Mouse (Mus musculus) cerebellum, postnatal 10 days (tissue): ENCODE data around the gene Crim1.

ENCODE experiments used
- DNase-seq, 2 experiments: peaks; one replicate each; pipeline ENCODE4 v3.0.0; 2021; ENCODE audit warnings: mixed read lengths in 2 of 2

Crim1 gene

DNA sequence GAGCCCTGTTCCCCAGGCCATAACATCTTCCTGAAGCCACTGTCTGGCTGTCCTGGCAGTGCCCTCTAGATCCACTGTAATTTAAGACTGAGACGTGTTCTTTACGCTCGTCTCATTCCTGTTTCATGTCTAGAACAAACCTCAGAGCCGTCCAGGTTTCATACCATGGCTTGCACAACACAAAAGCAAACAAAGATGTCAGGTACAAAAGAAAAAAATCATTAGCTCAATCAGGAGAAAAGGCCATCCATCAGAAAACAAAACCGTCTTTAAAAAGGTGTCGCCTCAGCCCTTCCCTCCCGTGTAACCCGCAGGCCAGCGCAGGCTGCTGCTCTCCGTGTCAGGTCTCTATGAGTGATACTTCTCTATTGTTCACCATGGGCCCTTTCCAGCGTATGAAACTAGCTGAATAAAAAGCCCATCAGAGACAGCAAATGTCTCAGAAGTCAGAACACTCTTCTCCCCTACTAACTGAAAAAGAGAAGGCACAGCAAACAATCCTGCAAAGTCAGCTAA, 179.7 kb downstream of the Crim1 start:
- DNase-seq, result no peak

DNA sequence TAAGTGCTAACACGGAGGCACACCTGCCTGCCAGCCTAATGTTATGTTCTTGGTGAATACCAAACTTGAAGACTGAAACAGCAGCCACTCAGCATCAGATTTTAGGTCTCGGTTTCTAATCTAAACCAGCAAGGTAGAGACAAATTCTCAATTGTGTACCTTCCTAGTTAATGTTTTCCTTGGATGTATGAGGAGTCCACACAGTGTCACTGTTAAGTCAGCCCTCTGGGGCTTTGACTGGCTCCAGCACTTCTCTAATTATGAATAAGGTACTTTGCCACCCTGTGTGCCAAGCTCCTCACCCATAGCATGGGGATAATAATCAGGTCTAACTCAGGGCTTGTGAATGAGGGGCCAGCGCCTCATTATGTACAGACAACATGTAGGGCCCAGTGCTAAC, 182.3 kb downstream of the Crim1 start:
- no peak for DNase-seq

DNA sequence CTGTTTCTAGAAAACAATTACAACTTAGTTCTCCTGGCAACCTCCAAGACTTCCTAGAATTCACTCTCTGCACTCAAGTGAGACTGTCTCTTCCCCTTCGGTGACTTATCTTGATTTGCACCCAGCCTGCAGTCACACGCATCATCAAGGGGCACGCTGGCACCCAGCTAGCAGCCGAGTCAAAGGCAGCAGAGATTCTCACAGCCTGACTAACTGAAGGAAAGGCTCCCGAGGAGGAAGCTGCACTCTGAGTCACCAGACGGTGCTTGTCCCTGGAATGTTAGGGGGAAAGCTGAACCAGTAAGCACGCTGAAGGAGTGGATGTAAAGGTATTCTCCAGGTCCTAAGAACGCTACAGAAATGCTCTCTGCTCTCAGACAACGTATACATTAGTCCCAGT, 187.6 kb downstream of the Crim1 start:
- DNase-seq, result no peak

DNA sequence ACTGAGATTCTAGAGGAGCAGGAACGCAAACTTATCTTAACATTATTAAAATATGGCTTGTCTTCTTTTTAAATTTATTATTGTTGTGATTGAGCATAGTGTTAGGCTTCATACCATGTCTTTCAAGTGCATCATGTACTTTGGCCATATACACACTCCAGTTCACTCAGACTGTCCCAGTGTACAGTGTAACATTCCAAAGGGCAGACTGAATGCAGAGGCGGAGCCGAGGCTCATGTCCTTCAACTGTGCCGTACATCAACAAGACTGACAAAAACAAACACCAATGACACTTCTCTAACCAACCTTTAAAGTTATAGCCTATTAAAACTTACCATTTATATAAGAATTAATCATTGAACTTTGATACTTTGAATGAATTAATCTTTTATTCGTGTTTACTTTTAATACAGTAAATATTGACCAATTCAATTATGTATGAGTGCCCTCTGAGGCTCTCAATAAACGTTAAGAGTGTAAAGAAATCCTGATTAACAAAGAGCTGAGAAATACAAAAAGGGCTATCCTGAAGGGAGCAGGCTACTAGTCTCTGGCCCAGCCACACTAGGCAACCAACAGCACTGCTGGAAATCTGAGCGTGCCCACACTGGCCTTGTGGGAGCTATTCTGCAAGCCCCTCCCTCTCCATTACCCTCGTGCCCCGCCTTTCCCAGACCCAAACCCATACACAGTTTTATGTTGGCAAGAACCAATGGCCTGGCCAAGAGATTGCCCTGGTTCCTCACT, 188.2 kb downstream of the Crim1 start:
- DNase-seq, result no peak

DNA sequence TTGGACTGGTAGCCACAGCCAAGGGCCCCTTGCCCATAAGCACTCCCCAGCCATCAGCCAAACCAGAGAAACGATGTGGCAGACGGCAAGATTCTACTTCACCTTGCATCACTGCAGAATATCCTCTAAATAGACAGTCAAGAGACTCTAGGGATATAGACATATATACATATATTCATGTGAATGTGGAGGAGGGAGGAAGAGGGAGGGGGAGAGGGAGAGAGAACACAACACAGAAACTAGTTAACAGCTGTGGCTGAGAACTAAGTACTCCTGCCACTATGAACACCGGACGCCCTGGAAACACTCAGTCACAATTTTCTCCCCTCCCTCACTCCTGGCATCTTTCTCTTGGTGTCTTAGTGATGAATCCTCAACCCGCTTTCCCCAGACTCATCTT, 189.5 kb downstream of the Crim1 start:
- DNase-seq, result no peak

DNA sequence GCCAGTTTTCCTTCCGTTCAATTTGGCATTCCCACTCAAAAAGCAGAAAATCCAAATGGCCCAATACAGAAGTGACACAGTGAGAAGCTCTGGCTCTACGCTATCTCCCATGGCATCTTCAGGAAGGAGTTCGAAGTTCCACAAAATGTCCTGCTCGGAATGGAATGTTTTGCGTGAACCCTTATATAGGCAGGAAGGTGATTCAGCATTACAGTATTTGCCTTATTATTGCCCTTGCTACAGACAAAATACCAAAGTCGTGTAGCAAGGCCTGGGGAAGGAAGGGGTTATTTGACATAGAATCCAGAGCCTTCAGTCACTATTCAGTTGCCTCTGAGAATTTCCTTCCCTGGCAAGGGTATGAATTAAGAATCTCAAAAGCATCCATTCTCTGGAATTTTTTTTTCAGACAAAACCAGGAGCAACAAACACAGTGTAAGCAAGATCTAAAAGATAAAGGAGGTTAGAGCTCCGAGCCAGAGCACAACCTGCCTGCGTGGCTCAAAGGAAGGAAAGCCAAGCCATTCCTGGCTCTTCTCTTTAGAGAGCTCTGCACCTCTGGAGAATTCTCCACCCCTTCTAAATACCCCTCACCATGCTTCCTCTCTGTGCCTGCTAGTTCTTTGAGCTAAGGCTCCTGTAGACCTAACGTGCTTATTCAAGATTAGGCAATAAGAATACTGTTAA, 192.5 kb downstream of the Crim1 start:
- DNase-seq, result no peak

DNA sequence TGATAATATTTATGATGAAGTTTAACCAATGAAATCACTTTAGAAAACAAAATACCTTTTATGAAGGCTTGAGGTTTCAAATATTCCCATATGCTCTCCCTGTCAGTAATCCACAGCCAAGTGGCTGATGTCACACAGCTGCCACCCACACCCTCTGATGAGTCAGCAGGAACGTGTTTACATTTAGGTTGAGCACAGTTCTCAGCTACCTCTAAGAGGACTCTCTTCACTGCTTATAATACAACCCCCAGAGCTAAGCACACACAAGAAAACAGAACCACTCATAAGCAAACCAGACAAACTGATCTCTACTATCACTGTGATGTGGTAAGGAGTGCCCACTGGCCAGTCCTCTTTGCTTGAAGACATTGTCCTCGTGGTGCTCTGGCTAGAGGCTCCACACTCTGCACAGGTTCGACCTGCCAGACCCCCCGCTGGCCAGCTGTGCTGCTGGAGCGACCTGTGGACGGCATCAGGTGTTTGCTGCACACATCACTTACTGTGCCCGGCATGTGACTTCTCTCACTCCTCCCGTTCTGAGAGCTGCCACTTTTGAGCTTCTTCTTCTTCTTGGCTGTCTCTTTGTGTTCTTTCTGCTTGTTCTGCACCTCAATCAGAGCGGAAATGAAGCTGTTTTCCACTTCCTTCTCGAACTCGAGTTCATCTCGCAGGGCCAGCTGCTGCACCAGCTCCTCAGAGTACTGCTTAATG, 200.2 kb downstream of the Crim1 start:
- DNase-seq, result no peak

DNA sequence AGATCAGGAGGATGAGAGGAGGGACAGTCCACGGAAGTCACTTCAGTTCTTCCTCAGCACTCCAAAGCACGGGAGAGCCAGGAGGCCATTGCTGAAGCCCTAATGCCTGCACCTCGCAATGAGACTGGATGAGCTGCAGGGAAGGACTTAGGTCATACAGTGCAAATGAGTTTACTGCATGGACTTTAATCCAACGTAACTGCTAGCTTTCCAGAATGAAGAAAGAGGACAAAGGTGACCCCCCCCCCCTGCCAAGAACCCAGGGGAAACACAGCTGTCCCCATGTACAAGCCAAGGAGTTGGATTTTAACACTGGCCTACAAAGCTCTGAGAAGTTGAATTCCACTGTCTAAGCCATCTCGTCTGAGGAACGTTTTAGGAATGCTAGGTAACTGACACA, 201.3 kb downstream of the Crim1 start:
- no peak for DNase-seq

DNA sequence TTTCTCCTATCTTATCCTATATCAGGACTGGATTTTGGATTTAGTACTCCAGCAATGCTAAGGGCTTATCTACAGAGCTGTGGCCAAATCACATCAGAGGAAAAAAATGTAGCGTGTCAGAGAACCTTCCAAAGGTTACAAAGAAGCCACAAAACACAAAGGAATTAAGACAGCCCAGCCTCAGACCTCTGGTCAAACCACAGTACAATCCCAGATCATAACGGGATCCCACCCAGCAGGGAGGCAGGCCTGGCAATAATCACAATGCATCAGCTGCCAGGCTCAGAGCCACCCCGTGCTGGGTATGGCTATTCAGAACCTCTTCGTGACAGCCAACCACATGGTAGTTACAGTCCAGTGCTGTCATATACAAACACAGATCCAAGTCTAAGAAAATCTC, 201.7 kb downstream of the Crim1 start:
- peak; percentile 79 to 89 for DNase-seq

DNA sequence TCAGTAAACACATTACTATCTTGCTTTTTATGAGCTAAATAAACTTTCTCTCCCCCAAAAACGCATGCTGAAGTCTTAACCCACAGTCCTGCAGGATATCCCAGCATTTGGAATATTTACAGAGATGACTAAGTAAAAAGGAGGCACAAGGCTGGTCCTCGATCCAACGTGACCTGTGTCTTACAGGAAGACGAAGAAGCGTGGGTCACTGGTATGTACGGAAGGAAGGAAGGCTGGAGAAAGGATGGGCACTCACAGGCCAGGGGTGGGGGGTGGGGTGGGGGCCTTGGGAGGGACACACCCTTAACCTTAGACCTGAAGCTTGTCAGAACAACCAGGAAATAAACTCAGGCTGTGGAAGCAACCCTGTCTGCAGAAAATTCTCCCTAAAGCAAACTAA, 202.1 kb downstream of the Crim1 start:
- no peak for DNase-seq

DNA sequence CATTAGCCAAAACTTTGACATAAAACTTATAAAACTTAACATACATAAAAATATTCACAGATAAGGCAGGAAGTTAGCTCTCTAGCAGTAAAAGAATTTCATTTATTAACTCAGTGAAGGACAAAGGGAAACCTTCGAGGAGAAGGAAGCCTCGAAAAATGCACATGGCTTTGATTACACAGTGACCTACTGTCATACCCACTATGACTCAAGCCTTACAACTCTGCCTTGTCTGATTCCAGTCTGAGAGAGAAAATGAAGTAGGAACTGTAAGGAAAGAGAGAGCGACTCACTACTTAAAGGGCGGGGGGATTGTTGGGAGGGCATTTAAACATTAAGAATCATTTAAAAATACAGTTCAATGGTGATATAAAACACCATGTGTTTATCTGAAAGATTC, 203.2 kb downstream of the Crim1 start:
- DNase-seq, result no peak

DNA sequence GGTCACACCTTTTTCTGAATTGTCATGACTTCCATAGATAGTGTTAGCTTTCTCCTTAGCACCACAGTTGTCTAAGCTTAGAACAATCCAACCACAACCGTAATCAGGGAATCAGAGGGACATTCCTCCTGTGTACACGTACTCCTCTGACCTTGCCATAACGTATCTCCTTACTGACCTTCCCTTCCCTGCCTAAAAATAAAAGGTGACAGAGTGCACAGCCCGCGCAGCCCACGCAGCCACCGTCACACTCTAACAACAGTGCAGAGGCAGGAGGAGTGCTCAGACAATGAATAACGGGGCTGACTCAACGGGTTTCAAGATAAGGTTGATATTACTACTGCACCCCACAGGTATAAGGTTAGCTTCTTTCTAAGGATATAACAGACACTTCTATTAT, 203.8 kb downstream of the Crim1 start:
- DNase-seq, result no peak

DNA sequence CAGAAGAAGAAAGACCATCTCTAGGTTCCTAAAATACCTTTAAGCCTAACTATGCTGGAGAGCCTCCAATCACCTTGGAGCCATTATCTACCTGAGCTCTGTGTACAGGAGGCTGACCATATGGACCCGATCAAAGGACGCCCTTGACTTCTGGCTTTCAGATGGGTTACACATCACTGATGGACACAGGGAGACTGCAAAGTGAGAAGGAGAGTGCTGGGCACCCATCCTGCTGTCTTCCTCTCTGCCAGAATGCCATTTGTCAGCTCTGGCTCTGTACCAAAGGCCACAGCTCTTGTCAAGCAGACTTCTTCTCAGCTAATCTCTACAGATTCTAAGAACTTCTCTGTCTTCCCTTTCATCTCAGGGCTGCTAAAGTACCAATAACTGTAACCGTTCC, 205.3 kb downstream of the Crim1 start:
- DNase-seq, result peak; percentile 87 to 93

DNA sequence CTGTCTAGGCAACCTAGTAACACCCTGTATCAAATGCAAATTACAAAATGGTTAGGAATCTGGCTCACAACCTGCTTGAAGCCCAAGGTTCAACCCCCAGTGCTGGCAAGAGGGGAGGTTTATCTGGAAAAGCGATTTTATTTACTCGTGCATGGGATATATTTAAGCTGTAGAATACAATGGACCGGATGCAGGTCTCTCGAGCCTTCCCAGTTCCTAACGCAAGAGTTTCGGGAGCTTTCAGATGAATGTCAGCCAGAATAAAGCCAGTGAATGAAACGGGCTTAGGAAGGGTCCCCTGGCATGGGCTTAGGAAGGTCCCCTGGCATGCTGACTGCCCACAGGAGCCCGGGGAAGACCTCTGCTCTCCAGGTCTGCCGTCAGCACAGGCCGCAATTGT, 206.8 kb downstream of the Crim1 start:
- DNase-seq, result no peak

DNA sequence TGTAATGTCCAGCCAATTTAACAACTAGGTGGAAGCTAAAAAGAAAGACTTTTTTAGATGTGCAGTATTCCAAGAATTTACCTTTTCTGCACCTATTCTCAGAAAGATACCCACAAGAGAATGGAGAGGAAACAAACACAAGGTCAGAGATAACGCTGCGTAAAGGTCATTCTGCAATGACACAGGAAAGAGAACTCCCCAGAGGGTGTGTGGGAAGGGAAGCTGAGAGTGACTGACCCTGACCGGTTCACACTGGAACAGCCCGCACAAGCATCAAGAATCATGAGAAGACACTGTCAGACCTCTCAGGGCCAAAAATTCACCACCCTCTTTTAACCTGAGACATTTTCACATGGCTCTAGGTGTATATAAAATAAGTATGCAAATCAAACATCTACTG, 207.5 kb downstream of the Crim1 start:
- DNase-seq, result no peak

DNA sequence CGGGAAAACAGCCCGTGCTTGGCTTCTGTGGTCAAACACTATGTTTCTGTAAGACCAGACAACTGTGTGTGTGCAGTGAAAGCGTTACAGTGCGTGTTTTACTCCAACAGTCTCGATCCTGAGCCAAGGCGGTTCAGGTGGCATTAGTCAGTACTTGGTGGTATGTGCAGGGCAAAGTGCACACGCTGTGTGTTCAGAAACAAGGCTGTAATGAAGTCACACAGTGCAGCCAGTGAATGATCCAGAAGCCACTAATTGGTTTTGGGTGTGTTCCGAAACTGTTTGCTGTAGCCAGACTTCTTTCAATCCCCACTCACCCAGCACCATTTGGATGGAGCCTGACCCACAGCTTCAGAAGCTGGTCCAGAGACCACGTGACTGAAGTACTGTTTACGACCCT, 208.3 kb downstream of the Crim1 start:
- DNase-seq, result no peak

DNA sequence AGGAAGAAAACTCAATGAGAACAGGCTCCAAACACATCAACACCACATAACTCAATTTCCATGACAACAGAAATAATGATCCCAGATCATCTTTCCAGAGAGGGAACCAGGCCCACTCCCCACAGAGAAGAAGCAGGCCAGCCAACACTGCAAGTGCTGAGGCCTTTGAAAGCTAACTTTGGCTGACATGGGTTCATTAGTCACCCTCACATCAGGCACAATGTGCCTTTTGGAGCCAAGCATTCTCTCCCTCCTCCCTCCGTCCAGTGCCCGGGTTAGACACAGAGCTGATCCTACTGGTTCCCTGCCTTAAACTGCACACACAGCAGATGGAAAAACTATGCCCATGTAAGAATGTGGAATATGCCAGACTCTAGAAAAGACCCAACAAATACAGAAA, 209.9 kb downstream of the Crim1 start:
- DNase-seq, result peak; percentile 71 to 88

DNA sequence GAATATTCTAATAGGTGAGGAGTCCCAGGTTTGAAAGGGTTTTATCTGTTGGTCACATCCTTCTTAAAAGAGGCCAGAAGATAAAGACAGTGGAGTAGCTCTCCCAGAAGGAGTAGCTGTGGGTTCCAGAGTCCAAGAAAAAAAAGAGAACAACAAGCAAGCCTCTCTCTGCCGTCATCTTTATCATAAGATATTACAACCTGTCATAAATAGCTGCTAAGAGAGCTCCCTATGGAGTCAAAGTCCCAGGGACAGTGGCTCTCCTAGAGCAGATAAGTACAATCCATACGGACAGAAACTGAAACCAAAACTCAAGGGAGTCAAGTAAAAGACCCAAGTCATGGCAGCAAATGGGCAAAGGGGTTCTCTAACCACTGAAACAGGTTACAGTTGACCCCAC, 215.2 kb downstream of the Crim1 start:
- DNase-seq, result no peak

DNA sequence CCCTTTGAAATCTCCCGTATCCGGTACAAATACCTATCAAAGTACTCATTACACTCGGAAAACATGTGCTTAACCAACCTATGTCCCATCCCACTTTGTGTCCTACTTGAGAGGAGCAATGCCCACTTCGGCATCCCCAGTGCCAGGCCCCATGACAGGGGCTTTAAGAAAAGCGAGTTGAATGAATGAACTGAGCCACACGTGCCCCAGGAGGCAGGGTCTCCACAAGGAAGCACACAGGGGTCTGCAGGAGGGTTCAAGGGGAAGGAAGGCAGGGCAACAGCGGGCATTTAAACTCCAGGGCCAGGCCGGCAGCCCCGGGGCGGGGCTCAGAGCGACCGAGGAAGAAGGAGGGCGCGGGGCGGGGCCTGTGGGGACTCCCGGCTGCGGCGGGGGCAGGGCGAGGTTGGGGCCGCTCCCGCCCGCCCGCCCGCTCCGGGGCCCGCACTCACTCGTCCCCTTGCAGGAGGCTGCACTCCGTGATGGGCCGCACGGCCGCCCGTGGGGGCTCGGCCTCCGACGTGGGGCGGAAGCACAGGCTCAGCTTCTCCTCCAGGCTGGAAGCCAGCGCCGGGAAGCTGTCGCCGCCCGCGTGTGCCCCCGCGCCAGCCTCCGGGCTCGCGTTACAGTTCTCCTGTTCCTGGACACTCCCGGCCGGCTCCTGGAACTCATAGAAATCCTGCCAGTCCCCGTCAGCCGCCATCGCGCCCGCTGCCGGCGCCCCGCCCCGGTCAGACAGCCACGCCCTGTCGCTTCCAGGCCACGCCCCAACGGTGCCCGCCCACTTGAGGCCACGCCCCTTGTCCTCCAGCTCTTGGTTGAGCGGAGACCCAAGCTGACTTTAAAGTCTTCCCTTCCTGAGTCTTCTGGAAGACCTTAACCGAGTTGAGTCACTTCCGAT, 217.6 kb downstream of the Crim1 start, which contains the start of gene Fez2:
TSS of gene Fez2 (minus strand) at position 772 of the 901 bp plus-strand sequence.
- peak; percentile 94 to 96 for DNase-seq

DNA sequence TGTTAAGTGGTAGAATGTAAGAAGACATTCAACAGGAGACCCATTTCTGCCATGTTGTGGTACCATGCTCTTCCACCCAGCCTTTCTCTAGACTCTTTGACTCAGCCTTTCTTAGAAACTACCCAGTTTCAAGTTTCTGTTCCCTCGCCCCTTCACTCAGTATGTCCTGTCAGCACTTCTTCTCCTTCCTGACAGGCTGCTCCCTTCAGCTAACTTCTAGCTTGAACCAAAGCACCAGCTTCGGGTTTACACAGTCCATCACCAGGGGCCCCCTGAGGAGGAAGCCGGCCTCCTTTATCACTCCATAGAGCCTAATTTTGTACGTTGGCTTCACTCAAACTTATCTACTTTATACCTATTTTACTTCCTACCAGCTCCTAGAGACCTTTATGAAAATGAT, 219.2 kb downstream of the Crim1 start:
- no peak for DNase-seq

DNA sequence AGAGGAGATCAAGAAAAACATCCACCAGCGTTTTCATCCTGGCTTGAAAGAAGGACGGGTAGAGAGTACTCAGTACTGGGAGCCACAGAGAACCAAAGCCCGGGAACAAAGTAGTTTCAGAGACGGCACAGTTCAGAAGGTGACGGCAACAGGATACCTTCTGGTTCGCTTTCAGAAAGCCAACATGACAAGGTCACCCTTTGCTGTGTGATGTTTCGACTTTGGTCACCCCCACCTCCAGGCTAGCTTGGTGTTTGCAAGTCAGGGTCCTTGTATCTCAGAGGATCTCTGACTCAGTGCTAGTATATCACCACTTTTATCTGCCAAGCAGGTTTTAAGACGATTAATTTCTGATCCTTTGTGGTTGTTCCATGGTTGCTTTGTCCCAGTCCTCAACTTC, 225.0 kb downstream of the Crim1 start:
- no peak for DNase-seq
